Mouse (Mus musculus) mouse embryonic stem cell (cell line): ENCODE results near the gene Bfsp1.

ENCODE experiments used
- in situ Hi-C, 2 experiments: fragments of 300-500 bp; cut with MboI; formaldehyde crosslinking; loops; 1 replicate in 1 of 2; 3 replicates in 1 of 2; pipeline ENCODE4 v1.14.3; 2019 to 2020; ENCODE audit warnings: low sequenced_read_pairs in 2 of 2, low pct_unique_long_range_greater_than_20kb in 1 of 2, mixed read lengths in 1 of 2; ENCODE audit not compliant: unreplicated experiment in 1 of 2

Bfsp1 gene

GRCm38 (mm10) chr2:143813461-143813860 is 49.5 kb downstream of the Bfsp1 start:
- in situ Hi-C loops = no loop called here

- in situ Hi-C loops = no loop called here
Measured at GRCm38 (mm10) chr2:143812262-143812661, 50.7 kb downstream of the Bfsp1 start.

GRCm38 (mm10) chr2:143808789-143809188 is 54.2 kb downstream of the Bfsp1 start:
- in situ Hi-C loops = no loop called here

GRCm38 (mm10) chr2:143806924-143807664 is 55.9 kb downstream of the Bfsp1 start:
- in situ Hi-C loops = no loop called here

GRCm38 (mm10) chr2:143806140-143806923 is 56.6 kb downstream of the Bfsp1 start:
- in situ Hi-C loops = no loop called here

GRCm38 (mm10) chr2:143801097-143801496 is 61.9 kb downstream of the Bfsp1 start:
- in situ Hi-C loops = no loop called here

- in situ Hi-C loops = loop anchor here (25.0 kb wide), 1 partner anchor 684 kb away; no protein-coding TSS in a partner anchor
Measured at GRCm38 (mm10) chr2:143796335-143797013, 66.5 kb downstream of the Bfsp1 start.

GRCm38 (mm10) chr2:143795858-143796257 is 67.1 kb downstream of the Bfsp1 start:
- in situ Hi-C loops = loop anchor here (25.0 kb wide), 1 partner anchor 684 kb away; no protein-coding TSS in a partner anchor

- in situ Hi-C loops = loop anchor here (25.0 kb wide), 1 partner anchor 678 kb away; no protein-coding TSS in a partner anchor
Measured at GRCm38 (mm10) chr2:143789911-143790310, 73.1 kb downstream of the Bfsp1 start.

GRCm38 (mm10) chr2:143780310-143780709 is 82.7 kb downstream of the Bfsp1 start:
- in situ Hi-C loops = loop anchor here (25.0 kb wide), 1 partner anchor 668 kb away; no protein-coding TSS in a partner anchor
